Mouse (Mus musculus): Measurements from ENCODE around the gene Tmem151b. TPM values are rescaled to one million over a fixed set of nuclear protein-coding genes. Genes with fewer than 3 reads are reported as not detected.
A peak's percentile ranks its signal among the peaks of the same experiment; 100 is the strongest.

Gene Tmem151b
- polyA plus RNA-seq, 1 experiment from 2014 or later: 1.7 TPM

DNA sequence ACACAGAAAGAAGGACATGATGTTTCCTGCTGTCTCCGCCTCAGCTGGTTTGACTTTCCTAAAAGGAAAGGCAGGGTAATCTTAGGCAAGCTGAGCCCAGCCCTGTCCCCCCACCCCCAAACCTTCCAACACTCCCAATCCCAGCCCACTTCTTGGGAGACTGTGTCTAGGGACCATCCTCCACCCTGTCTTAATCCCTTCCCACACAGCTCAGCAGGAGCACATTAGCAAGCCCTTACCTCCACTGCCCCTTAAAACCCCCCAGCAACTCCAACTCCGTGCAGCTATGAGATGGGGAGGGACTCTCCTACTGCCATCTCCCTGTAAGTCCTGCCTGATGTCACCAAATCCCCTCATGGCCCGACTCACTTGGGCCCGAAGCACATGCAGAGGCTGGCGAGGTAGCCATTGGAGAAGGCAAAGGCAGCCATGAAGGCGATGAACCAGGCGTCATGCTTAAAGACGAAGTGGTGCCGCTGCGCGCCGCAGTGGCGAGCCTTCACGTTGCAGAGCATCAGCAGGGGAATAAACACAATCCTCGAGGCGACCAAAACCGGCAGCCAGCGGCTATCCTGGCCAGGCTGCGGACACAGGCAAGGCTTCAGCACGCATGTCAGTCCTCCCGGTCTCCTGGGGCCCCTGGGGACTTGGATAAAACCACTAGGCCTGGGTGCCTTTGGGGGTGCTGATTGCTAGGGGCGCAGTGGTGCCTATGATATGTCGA lies 36.4 kb upstream of the Tmem151b start:
- peaks cover 12% of the 10 kb centered on the region for H3K36me3 ChIP-seq (ENCODE audit: control insufficient read depth, insufficient read depth, low read length)
- no peak for ATAC-seq (ENCODE audit: low read depth)

DNA sequence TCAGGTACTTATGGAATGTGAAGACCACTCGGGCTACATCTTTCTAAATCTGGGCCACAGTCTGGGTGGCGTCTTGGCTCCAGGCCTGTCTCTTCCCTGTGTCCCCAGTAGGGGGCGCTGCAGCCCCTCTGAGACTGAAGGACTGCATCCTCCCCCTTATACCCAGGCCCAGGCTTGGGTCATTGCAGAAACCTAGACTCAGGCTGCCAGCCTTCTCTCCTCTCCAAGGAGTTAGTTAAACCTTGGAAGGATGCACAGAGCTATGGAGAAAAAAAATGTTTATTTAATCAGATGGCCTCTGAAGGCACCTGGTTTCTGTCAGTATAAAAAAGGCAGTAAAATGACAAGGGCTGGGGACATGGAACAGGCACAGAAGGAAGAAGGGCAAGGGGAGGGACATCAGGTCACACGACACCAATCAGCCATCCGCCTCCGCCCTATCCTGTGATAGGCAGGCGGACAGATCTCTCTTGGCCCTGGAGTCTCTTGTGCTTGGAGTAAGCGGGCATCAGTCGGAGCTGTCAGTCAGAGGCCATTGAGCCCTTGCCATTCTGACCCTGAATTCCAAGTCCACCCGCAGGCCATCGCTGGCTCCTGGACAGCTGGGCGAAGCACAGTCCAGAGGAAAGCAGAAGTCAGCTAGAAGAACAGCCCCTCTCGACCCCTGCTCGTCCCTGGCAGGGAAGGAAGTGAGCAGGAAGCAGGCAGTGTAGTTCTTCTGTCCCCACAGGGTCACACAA lies 35.6 kb upstream of the Tmem151b start:
- H3K4me3 ChIP-seq (ENCODE audit: low read depth, low read length): no peak overlapping the region
- H3K27me3 ChIP-seq (replicated peaks; ENCODE audit: control insufficient read depth, insufficient read depth, low read length): no peaks in the 10 kb centered on the region
- DNase-seq (ENCODE audit: low spot score): peak; percentile 66
- H3K27ac ChIP-seq (replicated peaks; ENCODE audit: low read depth, low read length): peak overlapping the region; percentile 69
- 0 out of 2 replicates have a peak, but pooled peaks cover 2% of the 10 kb centered on the region for H3K4me1 ChIP-seq (ENCODE audit: control insufficient read depth, insufficient read depth, low read length)
- no peaks in the 10 kb centered on the region for H3K9me3 ChIP-seq (ENCODE audit: control insufficient read depth, low read length)
- ATAC-seq (ENCODE audit: low read depth): peak; percentile 56
- H3K9ac ChIP-seq (ENCODE audit: low read depth, low read length): no peak overlapping the region
- H3K36me3 ChIP-seq (ENCODE audit: control insufficient read depth, insufficient read depth, low read length): peaks cover 12% of the 10 kb centered on the region
- peak overlapping the region; percentile 11; the same call in 1 of the 2 replicates for H3K4me2 ChIP-seq (ENCODE audit: low read depth, low read length)
- WGBS: 21% methylated on average over 14 of the region's 14 CpGs

More for the DNA sequence above, 36.4 kb upstream of the Tmem151b start:
- no peaks in the 10 kb centered on the region for H3K9me3 ChIP-seq (ENCODE audit: control insufficient read depth, low read length)
- H3K4me3 ChIP-seq (ENCODE audit: low read depth, low read length): no peak overlapping the region
- no peak overlapping the region for H3K9ac ChIP-seq (ENCODE audit: low read depth, low read length)
- WGBS: 62% methylated on average over 22 of the region's 23 CpGs
- no peak overlapping the region for H3K4me2 ChIP-seq (ENCODE audit: low read depth, low read length)
- DNase-seq (ENCODE audit: low spot score): no peak
- H3K4me1 ChIP-seq (ENCODE audit: control insufficient read depth, insufficient read depth, low read length): 0 out of 2 replicates have a peak, but pooled peaks cover under 1% of the 10 kb centered on the region
- H3K27me3 ChIP-seq (replicated peaks; ENCODE audit: control insufficient read depth, insufficient read depth, low read length): no peaks in the 10 kb centered on the region
- H3K27ac ChIP-seq (replicated peaks; ENCODE audit: low read depth, low read length): peak overlapping the region; percentile 4; the same call in 1 of the 2 replicates

DNA sequence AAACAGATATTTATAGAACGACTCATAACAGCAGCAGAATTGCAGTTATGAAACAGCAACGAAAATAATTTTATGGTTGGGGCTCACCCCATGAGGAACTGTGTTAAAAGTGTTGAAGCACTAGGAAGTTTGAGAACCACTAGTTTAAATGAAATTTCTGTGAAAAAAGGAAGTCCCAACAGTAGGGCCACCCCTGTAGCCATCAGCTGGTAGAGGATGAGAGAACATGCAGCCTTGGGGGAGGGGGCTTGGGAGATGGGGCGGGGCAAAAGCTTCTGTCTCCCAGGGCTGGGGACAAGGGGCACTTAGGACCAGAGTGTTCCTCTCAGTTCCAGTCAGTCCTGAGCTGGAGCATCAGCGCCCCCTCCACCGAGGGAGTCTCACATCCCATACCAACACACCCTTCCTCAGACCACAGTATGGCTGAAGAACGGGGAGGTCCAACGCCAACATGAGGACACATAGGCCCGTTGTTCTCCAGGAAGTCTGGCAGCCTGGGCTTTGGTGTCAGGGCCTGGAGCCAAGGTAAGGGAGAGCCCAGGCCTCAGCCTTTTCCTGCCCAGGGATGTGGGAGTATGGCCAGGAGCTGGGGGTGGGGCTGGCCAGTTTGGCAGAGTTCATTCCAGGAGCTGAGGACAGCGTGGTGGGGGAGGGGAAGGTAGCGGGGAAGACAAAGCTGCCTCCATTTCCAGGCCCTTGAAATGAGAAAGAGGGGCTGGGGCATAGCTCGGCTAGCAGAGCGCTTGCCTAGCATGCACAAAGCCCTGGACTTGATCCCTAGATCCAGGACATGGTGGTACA lies 34.8 kb upstream of the Tmem151b start:
- no peaks in the 10 kb centered on the region for H3K27me3 ChIP-seq (replicated peaks; ENCODE audit: control insufficient read depth, insufficient read depth, low read length)
- H3K27ac ChIP-seq (replicated peaks; ENCODE audit: low read depth, low read length): peak overlapping the region; percentile 69
- H3K4me2 ChIP-seq (ENCODE audit: low read depth, low read length): peak overlapping the region; percentile 11; the same call in 1 of the 2 replicates
- DNase-seq (ENCODE audit: low spot score) (peak; percentile 71), ATAC-seq (ENCODE audit: low read depth) (peak; percentile 48; the same call in 1 of the 2 replicates)
- H3K4me3 ChIP-seq (ENCODE audit: low read depth, low read length): no peak overlapping the region
- H3K4me1 ChIP-seq (ENCODE audit: control insufficient read depth, insufficient read depth, low read length): 0 out of 2 replicates have a peak, but pooled peaks cover 2% of the 10 kb centered on the region
- H3K36me3 ChIP-seq (ENCODE audit: control insufficient read depth, insufficient read depth, low read length): peaks cover 12% of the 10 kb centered on the region
- 32% methylated on average over 12 of the region's 12 CpGs for WGBS
- H3K9me3 ChIP-seq (ENCODE audit: control insufficient read depth, low read length): no peaks in the 10 kb centered on the region
- H3K9ac ChIP-seq (ENCODE audit: low read depth, low read length): 0 out of 2 replicates have a peak overlapping the region, but pooled peaks have one; percentile 26

DNA sequence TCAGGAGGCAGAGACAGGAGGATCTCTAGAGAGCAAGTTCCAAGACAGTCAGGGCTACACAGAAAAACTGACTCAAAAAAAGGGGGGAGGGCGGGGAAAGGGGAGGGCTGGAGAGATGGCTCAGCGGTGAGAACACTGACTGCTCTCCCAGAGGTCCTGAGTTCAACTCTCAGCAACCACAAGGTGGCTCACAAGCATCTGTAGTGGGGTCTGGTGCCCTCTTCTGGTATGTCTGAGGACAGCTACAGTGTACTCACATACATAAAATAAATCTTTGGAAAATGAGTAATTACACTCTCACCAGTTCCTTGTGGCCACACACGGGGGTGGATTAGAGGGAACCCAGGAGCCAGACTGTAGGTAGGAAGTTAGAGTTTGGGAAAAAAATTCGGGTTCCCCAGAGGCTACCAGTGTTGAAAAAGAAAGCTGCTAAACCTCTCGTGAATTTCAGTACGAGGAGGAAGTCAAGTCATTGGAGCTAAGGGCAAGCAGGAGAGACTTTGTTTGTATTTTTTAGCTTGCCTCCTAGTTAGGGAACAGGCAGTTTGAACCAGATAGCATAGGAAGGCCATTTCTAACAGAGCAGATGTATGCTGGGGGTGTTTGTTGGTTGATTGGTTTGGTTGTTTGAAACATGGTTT lies 33.4 kb upstream of the Tmem151b start:
- Histone ChIP-seq H3K27ac (replicated peaks; ENCODE audit: low read depth, low read length) (no peak overlapping the region), H3K9ac (ENCODE audit: low read depth, low read length) (no peak overlapping the region), H3K27me3 (replicated peaks; ENCODE audit: control insufficient read depth, insufficient read depth, low read length) (no peaks in the 10 kb centered on the region), H3K4me2 (ENCODE audit: low read depth, low read length) (no peak overlapping the region), H3K4me1 (ENCODE audit: control insufficient read depth, insufficient read depth, low read length) (0 out of 2 replicates have a peak, but pooled peaks cover 2% of the 10 kb centered on the region), H3K9me3 (ENCODE audit: control insufficient read depth, low read length) (no peaks in the 10 kb centered on the region), H3K4me3 (ENCODE audit: low read depth, low read length) (no peak overlapping the region), H3K36me3 (ENCODE audit: control insufficient read depth, insufficient read depth, low read length) (peaks cover 12% of the 10 kb centered on the region)
- 70% methylated on average over 6 of the region's 6 CpGs for WGBS
- no peak for ATAC-seq (ENCODE audit: low read depth)
- DNase-seq (ENCODE audit: low spot score): no peak

DNA sequence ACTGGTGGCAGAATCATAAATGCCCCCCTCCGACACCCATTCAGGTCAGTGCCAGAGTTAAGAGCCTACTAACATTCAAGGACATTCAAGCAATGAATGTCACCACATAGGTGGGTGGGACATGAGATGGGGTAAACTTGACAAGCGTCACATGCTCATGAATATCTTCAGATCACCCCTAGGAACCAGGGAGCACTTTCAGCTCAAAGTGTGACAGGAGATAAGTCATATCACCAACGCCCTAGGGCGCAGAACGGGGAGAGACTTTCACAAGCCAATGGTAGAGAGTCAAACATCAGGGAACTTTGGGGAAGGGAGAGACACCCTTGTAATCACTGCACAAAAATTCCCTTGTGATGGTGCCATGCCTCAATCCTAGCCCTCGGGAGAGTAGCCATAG lies 32.7 kb upstream of the Tmem151b start:
- H3K9me3 ChIP-seq (ENCODE audit: control insufficient read depth, low read length): no peaks in the 10 kb centered on the region
- no peaks in the 10 kb centered on the region for H3K27me3 ChIP-seq (replicated peaks; ENCODE audit: control insufficient read depth, insufficient read depth, low read length)
- no peak overlapping the region for H3K27ac ChIP-seq (replicated peaks; ENCODE audit: low read depth, low read length)
- no peak overlapping the region for H3K9ac ChIP-seq (ENCODE audit: low read depth, low read length)
- 92% methylated on average over 6 of the region's 6 CpGs for WGBS
- H3K36me3 ChIP-seq (ENCODE audit: control insufficient read depth, insufficient read depth, low read length): peaks cover 10% of the 10 kb centered on the region
- ATAC-seq (ENCODE audit: low read depth): no peak
- 0 out of 2 replicates have a peak, but pooled peaks cover 2% of the 10 kb centered on the region for H3K4me1 ChIP-seq (ENCODE audit: control insufficient read depth, insufficient read depth, low read length)
- no peak overlapping the region for H3K4me3 ChIP-seq (ENCODE audit: low read depth, low read length)
- DNase-seq (ENCODE audit: low spot score): no peak
- H3K4me2 ChIP-seq (ENCODE audit: low read depth, low read length): no peak overlapping the region

DNA sequence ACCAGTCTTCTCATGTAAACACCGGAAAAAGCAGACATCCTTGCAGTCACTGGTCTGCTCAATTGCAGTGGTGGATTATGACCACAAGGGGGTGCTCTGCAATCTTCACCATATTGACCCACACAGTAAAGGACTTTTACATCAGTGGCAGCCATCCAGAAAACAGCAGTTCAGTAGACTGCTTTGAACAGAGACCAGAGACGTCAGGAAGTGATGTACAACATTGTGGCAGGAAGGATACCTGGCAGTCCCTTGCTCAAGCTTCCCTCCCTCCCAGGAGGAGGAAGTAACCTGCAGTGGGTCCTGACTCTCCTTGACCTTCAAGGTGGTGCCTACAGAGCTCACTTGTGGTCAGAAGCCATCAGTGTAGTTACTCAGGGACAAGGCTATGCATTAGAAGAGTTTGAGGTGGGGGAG lies 32.1 kb upstream of the Tmem151b start:
- H3K27ac ChIP-seq (replicated peaks; ENCODE audit: low read depth, low read length): no peak overlapping the region
- H3K27me3 ChIP-seq (replicated peaks; ENCODE audit: control insufficient read depth, insufficient read depth, low read length): no peaks in the 10 kb centered on the region
- no peaks in the 10 kb centered on the region for H3K9me3 ChIP-seq (ENCODE audit: control insufficient read depth, low read length)
- ATAC-seq (ENCODE audit: low read depth) (peak; percentile 17; the same call in 1 of the 2 replicates), DNase-seq (ENCODE audit: low spot score) (peak; percentile 83)
- H3K4me3 ChIP-seq (ENCODE audit: low read depth, low read length): no peak overlapping the region
- H3K36me3 ChIP-seq (ENCODE audit: control insufficient read depth, insufficient read depth, low read length): peaks cover 4% of the 10 kb centered on the region
- WGBS: 4% methylated on average over 2 of the region's 2 CpGs
- H3K4me1 ChIP-seq (ENCODE audit: control insufficient read depth, insufficient read depth, low read length): 0 out of 2 replicates have a peak, but pooled peaks cover 2% of the 10 kb centered on the region
- H3K9ac ChIP-seq (ENCODE audit: low read depth, low read length): no peak overlapping the region
- no peak overlapping the region for H3K4me2 ChIP-seq (ENCODE audit: low read depth, low read length)

DNA sequence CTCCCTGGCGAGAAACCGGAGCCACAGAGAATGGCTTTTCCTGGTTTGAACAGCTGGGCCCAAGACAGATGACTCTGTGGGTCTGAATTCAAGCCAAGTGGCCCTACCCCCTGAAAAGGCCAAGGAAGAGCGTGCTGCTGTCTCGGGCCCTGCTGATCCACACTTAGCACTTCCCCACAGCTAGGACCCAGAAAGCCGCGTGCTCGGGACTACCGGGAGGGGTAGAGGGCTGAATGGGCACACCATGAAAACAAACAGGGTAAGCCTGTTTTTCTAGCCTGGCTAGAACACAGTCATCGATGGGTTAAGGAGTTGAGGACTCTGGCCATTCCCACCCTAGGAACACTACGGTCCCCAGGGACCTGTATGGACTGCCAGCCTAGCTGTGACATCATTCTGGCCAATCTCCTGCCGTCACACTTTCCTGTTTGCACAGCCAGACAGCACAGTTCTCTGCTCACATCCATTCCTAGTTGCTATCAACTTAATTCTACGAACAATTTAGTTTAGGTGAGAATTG lies 31.5 kb upstream of the Tmem151b start:
- H3K9ac ChIP-seq (ENCODE audit: low read depth, low read length): no peak overlapping the region
- WGBS: 36% methylated on average over 12 of the region's 12 CpGs
- no peak overlapping the region for H3K4me3 ChIP-seq (ENCODE audit: low read depth, low read length)
- no peaks in the 10 kb centered on the region for H3K9me3 ChIP-seq (ENCODE audit: control insufficient read depth, low read length)
- DNase-seq (ENCODE audit: low spot score) (peak; percentile 73), ATAC-seq (ENCODE audit: low read depth) (peak; percentile 8; the same call in 1 of the 2 replicates)
- H3K4me1 ChIP-seq (ENCODE audit: control insufficient read depth, insufficient read depth, low read length): 0 out of 2 replicates have a peak, but pooled peaks cover 2% of the 10 kb centered on the region
- H3K27ac ChIP-seq (replicated peaks; ENCODE audit: low read depth, low read length): peak overlapping the region; percentile 35; the same call in 1 of the 2 replicates
- no peaks in the 10 kb centered on the region for H3K27me3 ChIP-seq (replicated peaks; ENCODE audit: control insufficient read depth, insufficient read depth, low read length)
- H3K36me3 ChIP-seq (ENCODE audit: control insufficient read depth, insufficient read depth, low read length): no peaks in the 10 kb centered on the region
- H3K4me2 ChIP-seq (ENCODE audit: low read depth, low read length): no peak overlapping the region
